Mouse (Mus musculus) spleen, adult 18-20 months (tissue): Measurements from ENCODE around the gene Prkcd.
"Not testable (repeated sequence)": the region's sequence is repeated elsewhere in the genome, so short reads cannot be mapped to it uniquely, and the experiment has no call there.

Source experiments
- DNase-seq, 2 experiments: peaks; one replicate each; pipeline ENCODE4 v3.0.0; 2022; ENCODE audit warnings: mixed read lengths in 2 of 2

The Prkcd gene

GRCm38 (mm10) chr14:30596407-30596806 is 29.6 kb downstream of the Prkcd start:
- DNase-seq, result peak in 1 of 2 experiments; percentile 11

GRCm38 (mm10) chr14:30595576-30596313 is 30.3 kb downstream of the Prkcd start:
- no peak for DNase-seq

- no peak for DNase-seq
Observed at GRCm38 (mm10) chr14:30594092-30594695, 31.8 kb downstream of the Prkcd start.

GRCm38 (mm10) chr14:30593279-30594091 is 32.5 kb downstream of the Prkcd start:
- DNase-seq, result peak in 1 of 2 experiments; percentile 39

- peak; percentile 66 to 87 for DNase-seq
Observed at GRCm38 (mm10) chr14:30591417-30591816, 34.6 kb downstream of the Prkcd start.

- DNase-seq, result no peak
Observed at GRCm38 (mm10) chr14:30590918-30591317, 35.1 kb downstream of the Prkcd start.

GRCm38 (mm10) chr14:30590041-30590645 is 35.9 kb downstream of the Prkcd start:
- DNase-seq, result no peak

- no peak for DNase-seq
Observed at GRCm38 (mm10) chr14:30586780-30587461, 39.1 kb downstream of the Prkcd start.

GRCm38 (mm10) chr14:30585323-30585722 is 40.7 kb downstream of the Prkcd start:
- no peak for DNase-seq

- DNase-seq, result no peak
Observed at GRCm38 (mm10) chr14:30584497-30585251, 41.3 kb downstream of the Prkcd start.

GRCm38 (mm10) chr14:30584077-30584476 is 41.9 kb downstream of the Prkcd start:
- no peak for DNase-seq

- no peak for DNase-seq
Observed at GRCm38 (mm10) chr14:30581238-30581637, 44.8 kb downstream of the Prkcd start.

GRCm38 (mm10) chr14:30579882-30580281 is 46.1 kb downstream of the Prkcd start:
- DNase-seq, result no peak

GRCm38 (mm10) chr14:30579180-30579579 is 46.8 kb downstream of the Prkcd start:
- no peak for DNase-seq

- not testable (repeated sequence) for DNase-seq
Observed at GRCm38 (mm10) chr14:30577303-30578062, 48.5 kb downstream of the Prkcd start.

- no peak for DNase-seq
Observed at GRCm38 (mm10) chr14:30576260-30576659, 49.8 kb downstream of the Prkcd start.

- DNase-seq, result no peak
Observed at GRCm38 (mm10) chr14:30575791-30576190, 50.2 kb downstream of the Prkcd start.

- peak; percentile 47 to 77 for DNase-seq
Observed at GRCm38 (mm10) chr14:30573983-30574584, 51.9 kb downstream of the Prkcd start.

GRCm38 (mm10) chr14:30573235-30573634 is 52.8 kb downstream of the Prkcd start:
- DNase-seq, result no peak

- no peak for DNase-seq
Observed at GRCm38 (mm10) chr14:30572253-30572652, 53.8 kb downstream of the Prkcd start.
